Mouse (Mus musculus) brain, embryonic 14.5 days (tissue): ENCODE data around the gene Prss35.

ENCODE experiments used
- CTCF ChIP-seq: fragments of 200-500 bp; IDR thresholded peaks from 2 replicates; pipeline ENCODE4 v1.5.1; 2012; ENCODE audit warnings: inconsistent platforms, mild to moderate bottlenecking, moderate library complexity, borderline replicate concordance; ENCODE audit not compliant: insufficient read depth, insufficient read length; ENCODE audit errors: extremely low read depth
- POLR2A ChIP-seq: fragments of 200-500 bp; IDR thresholded peaks from 2 replicates; pipeline ENCODE4 v1.6.1; 2012; ENCODE audit warnings: mild to moderate bottlenecking, inconsistent platforms, borderline replicate concordance; ENCODE audit not compliant: poor library complexity, insufficient read depth, insufficient read length, severe bottlenecking; ENCODE audit errors: extremely low read depth

DNA sequence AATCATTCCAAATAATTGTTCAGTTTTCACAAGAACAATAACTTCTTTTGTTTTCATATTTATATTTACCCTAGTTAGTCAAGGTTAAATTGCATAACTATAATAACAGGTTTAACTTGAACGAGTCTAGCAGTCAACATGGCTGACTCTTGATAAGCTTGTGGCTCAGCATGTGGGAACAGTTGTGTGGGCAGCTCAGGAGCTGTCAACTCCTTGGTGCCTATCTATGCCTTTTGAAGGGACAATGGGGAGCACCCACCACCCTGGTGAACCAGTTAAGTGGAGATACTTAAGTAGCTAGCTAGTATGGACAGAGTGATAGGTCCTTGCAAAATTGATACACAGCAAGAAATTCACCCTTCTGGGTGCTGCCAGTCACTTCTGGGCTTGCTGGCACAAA lies 14.4 kb upstream of the Prss35 start:
- TF ChIP-seq POLR2A, result no peak
- TF ChIP-seq CTCF, result no peak
